In genomic region chr4:129365224-129365623, GRCm38 (mm10) we compare ENCODE assay signal across 14 mouse cellular contexts. TPM values are rescaled to one million over a fixed set of nuclear protein-coding genes. Genes with fewer than 3 reads are reported as not detected.
A peak's percentile ranks its signal among the peaks of the same experiment; 100 is the strongest.
DNase-seq lines count a peak whose midpoint lies in the region; ATAC-seq and TF ChIP-seq lines count a peak whose summit lies in the region.
"Had no signal": no experiment of that assay in that cellular context is flagged by ENCODE, and none has a peak within 500 bp of the region (broad histone marks: within the 10 kb centered on the region; RNA-seq: fewer than 3 reads in every experiment).

No protein-coding gene starts in this region.

- no peaks in the 10 kb centered on the region for H3K36me3 ChIP-seq in CH12.LX (replicated peaks in 1 of 2; ENCODE audit: control insufficient read depth in 1 of 2, insufficient read depth in 1 of 2, low read length in 1 of 2)
- 0 out of 2 replicates have a peak, but pooled peaks cover 2% of the 10 kb centered on the region for H3K36me3 ChIP-seq in embryonic facial prominence, embryonic 10.5 days (replicated peaks)
- peaks cover 4% of the 10 kb centered on the region; the same call in 1 of the 2 replicates for H3K36me3 ChIP-seq in forebrain, embryonic 12.5 days (replicated peaks)

- H3K27me3 ChIP-seq in CH12.LX (replicated peaks): no peaks in the 10 kb centered on the region
- H3K27me3 ChIP-seq in embryonic facial prominence, embryonic 10.5 days (replicated peaks; ENCODE audit: low read depth, poor library complexity, severe bottlenecking): no peaks in the 10 kb centered on the region
- no peaks in the 10 kb centered on the region for H3K27me3 ChIP-seq in forebrain, embryonic 12.5 days
- H3K27me3 ChIP-seq: heart, embryonic 12.5 days; hindbrain, embryonic 13.5 days had no signal

- no peak for TF ChIP-seq CTCF in lung, adult 2 months (IDR thresholded peaks at IDR 0.05; ENCODE audit: insufficient read depth, low read length)
- no peak for TF ChIP-seq CTCF in CH12.LX (conservative IDR thresholded peaks at IDR 0.05 in 1 of 2, IDR thresholded peaks at IDR 0.05 in 1 of 2; ENCODE audit: low read depth in 2 of 2, low read length in 2 of 2)

- TF ChIP-seq POLR2A in lung, adult 2 months (IDR thresholded peaks at IDR 0.05; ENCODE audit: borderline replicate concordance, extremely low read depth, low read depth, low read length): no peak
- 0 out of 2 replicates have a peak, but pooled peaks have one; percentile 20 for TF ChIP-seq POLR2A in CH12.LX (IDR thresholded peaks at IDR 0.05; ENCODE audit: low read depth, low read length)

- DNase-seq in lung, adult 2 months: no peak
- no peak for DNase-seq in lung, postnatal 25 days (ENCODE audit: low spot score)
- DNase-seq in CH12.LX (ENCODE audit: extremely low read depth): peak; percentile 70
- DNase-seq in induced T-regulatory cell, adult 2 months (ENCODE audit: low read depth): peak; percentile 89
- peak; percentile 78 for DNase-seq in naive thymus-derived CD4-positive, alpha-beta T cell, adult 2 months (ENCODE audit: low read depth)
- DNase-seq in embryonic facial prominence, embryonic 10.5 days (ENCODE audit: low spot score): no peak
- DNase-seq in heart, adult 18-20 months: no peak
- DNase-seq: cerebellum, postnatal 10 days; kidney, adult 8-10 months; left cerebral cortex, postnatal 4 days; lung, postnatal 10 days had no signal

- no peaks in the 10 kb centered on the region for H3K79me2 ChIP-seq in CH12.LX (replicated peaks; ENCODE audit: control insufficient read depth, extremely low read depth, insufficient read depth, poor library complexity, severe bottlenecking)

- H3K4me2 ChIP-seq in CH12.LX (ENCODE audit: insufficient read depth, low read depth, poor library complexity, severe bottlenecking): peak overlapping the region; percentile 80
- no peak overlapping the region for H3K4me2 ChIP-seq in forebrain, embryonic 12.5 days
- H3K4me2 ChIP-seq: heart, embryonic 12.5 days; hindbrain, embryonic 13.5 days had no signal

- peak overlapping the region; percentile 13 for H3K4me3 ChIP-seq in lung, adult 2 months (replicated peaks; ENCODE audit: extremely low read depth, low read depth, low read length)
- H3K4me3 ChIP-seq in CH12.LX (replicated peaks in 1 of 3; ENCODE audit: low read depth in 2 of 3, low read length in 2 of 3, poor library complexity in 1 of 3): peak overlapping the region; percentile 41 to 52 (median 44)
- H3K4me3 ChIP-seq in embryonic facial prominence, embryonic 10.5 days: no peak overlapping the region
- H3K4me3 ChIP-seq in forebrain, embryonic 12.5 days (replicated peaks): no peak overlapping the region
- H3K4me3 ChIP-seq: heart, embryonic 12.5 days; hindbrain, embryonic 13.5 days had no signal

- dilution Hi-C loops in CH12.LX (cut with MboI; ENCODE audit: extremely low pct_ligation_motif_present, extremely low pct_unique_long_range_greater_than_20kb, low sequenced_read_pairs): no loop called here

- 63% methylated on average over 5 of the region's 5 CpGs for WGBS in lung, adult 2 months
- 91% methylated on average over 5 of the region's 5 CpGs for WGBS in embryonic facial prominence, embryonic 10.5 days
- 94% methylated on average over 5 of the region's 5 CpGs for WGBS in forebrain, embryonic 12.5 days

- in situ Hi-C loops in CH12.LX (cut with MboI; ENCODE audit: low pct_ligation_motif_present, low pct_unique_long_range_greater_than_20kb, low sequenced_read_pairs): loop anchor here (25.0 kb wide), 1 partner anchor 247 kb away; the partner anchor contains the start of genes Ccdc28b, Dcdc2b, Eif3i and Iqcc

- no peak for TF ChIP-seq RAD21 in CH12.LX (IDR thresholded peaks at IDR 0.05; ENCODE audit: low read depth, low read length)

- no peak overlapping the region for H3K27ac ChIP-seq in CH12.LX (ENCODE audit: insufficient read depth, low read depth)
- no peak overlapping the region for H3K27ac ChIP-seq in embryonic facial prominence, embryonic 10.5 days (replicated peaks)
- H3K27ac ChIP-seq in forebrain, embryonic 12.5 days: no peak overlapping the region
- H3K27ac ChIP-seq: hindbrain, embryonic 13.5 days had no signal

- H3K9ac ChIP-seq in CH12.LX (ENCODE audit: insufficient read depth, low read depth): peak overlapping the region; percentile 62
- no peak overlapping the region for H3K9ac ChIP-seq in forebrain, embryonic 12.5 days
- H3K9ac ChIP-seq: heart, embryonic 12.5 days; hindbrain, embryonic 13.5 days had no signal

- H3K9me3 ChIP-seq in CH12.LX (replicated peaks; ENCODE audit: low read length): no peaks in the 10 kb centered on the region
- no peaks in the 10 kb centered on the region for H3K9me3 ChIP-seq in embryonic facial prominence, embryonic 10.5 days
- H3K9me3 ChIP-seq in forebrain, embryonic 12.5 days: no peaks in the 10 kb centered on the region
- H3K9me3 ChIP-seq: heart, embryonic 12.5 days; hindbrain, embryonic 13.5 days had no signal

- no peaks in the 10 kb centered on the region; the same call in 1 of the 2 replicates for H3K4me1 ChIP-seq in lung, adult 2 months (ENCODE audit: control insufficient read depth, insufficient read depth, low read length)
- peaks cover 0 to 21% of the 10 kb centered on the region in 2 experiments; a peak in 2 of 4 replicates for H3K4me1 ChIP-seq in CH12.LX (ENCODE audit: control insufficient read depth in 1 of 2, insufficient read depth in 2 of 2)
- H3K4me1 ChIP-seq in embryonic facial prominence, embryonic 10.5 days: no peaks in the 10 kb centered on the region
- H3K4me1 ChIP-seq in forebrain, embryonic 12.5 days: no peaks in the 10 kb centered on the region
- H3K4me1 ChIP-seq: heart, embryonic 12.5 days; hindbrain, embryonic 13.5 days had no signal

- TF ChIP-seq EP300 in CH12.LX (IDR thresholded peaks at IDR 0.05; ENCODE audit: low read length): peak; percentile 64

- ATAC-seq in forebrain, embryonic 12.5 days (ENCODE audit: low FRiP score): no peak

TF ChIP-seq in CH12.LX, 34 proteins besides CTCF, POLR2A, EP300 and RAD21:
- TF ChIP-seq ZKSCAN1 (IDR thresholded peaks at IDR 0.05; ENCODE audit: borderline replicate concordance, low read depth, low read length) (no peak; the same call in 1 of the 2 replicates), CHD1 (IDR thresholded peaks at IDR 0.05; ENCODE audit: low read depth, low read length) (no peak), MAFK (IDR thresholded peaks at IDR 0.05; ENCODE audit: insufficient replicate concordance, low read length) (no peak), SIN3A (IDR thresholded peaks at IDR 0.05; ENCODE audit: low read length) (peak; percentile 41), POLR2AphosphoS2 (IDR thresholded peaks at IDR 0.05; ENCODE audit: low read depth, low read length) (no peak), JUND (conservative IDR thresholded peaks at IDR 0.05; ENCODE audit: low read depth, low read length) (no peak), ZC3H11A (IDR thresholded peaks at IDR 0.05; ENCODE audit: low read depth, low read length) (no peak), IRF4 (IDR thresholded peaks at IDR 0.05; ENCODE audit: low read depth, low read length) (peak; percentile 72), MXI1 (IDR thresholded peaks at IDR 0.05; ENCODE audit: low read depth, low read length) (no peak; the same call in 1 of the 2 replicates), ETS1 (conservative IDR thresholded peaks at IDR 0.05; ENCODE audit: low read depth, low read length) (peak; percentile 51; the same call in 1 of the 2 replicates), PAX5 (IDR thresholded peaks at IDR 0.05; ENCODE audit: low read length) (no peak), ZNF384 (IDR thresholded peaks at IDR 0.05; ENCODE audit: low read depth, low read length) (0 out of 2 replicates have a peak, but pooled peaks have one; percentile 6), BHLHE40 (IDR thresholded peaks at IDR 0.05; ENCODE audit: low read depth, low read length) (no peak), GABPA (IDR thresholded peaks at IDR 0.05; ENCODE audit: insufficient replicate concordance, low read depth, low read length) (no peak)

RNA-seq across cellular contexts. Expression of gene Zbtb8a, which starts 12.7 kb away (rescaled TPM):
- 8.8 and 13.9 TPM in 2 replicates for polyA plus RNA-seq in lung, adult 2 months (2012; rRNA removed)
- total RNA-seq in CH12.LX (2012; rRNA removed): 0.04 TPM in 1 of 2 replicates, not detected in the other
- 0.16 TPM in 1 of 2 replicates, not detected in the other for total RNA-seq in CH12.LX (2014; rRNA removed)
- 0.11 TPM in 1 of 2 replicates, not detected in the other for polyA plus RNA-seq in CH12.LX (2012; ENCODE audit: insufficient read length, low read depth)
- polyA plus RNA-seq in embryonic facial prominence, embryonic 10.5 days (2016; fragmentation: Nextera tagmentation; extraction: Ambion mirVana): 6.0 and 6.6 TPM in 2 replicates
- 10.6 and 10.9 TPM in 2 replicates for polyA plus RNA-seq in forebrain, embryonic 12.5 days (2016; fragmentation: Nextera tagmentation; extraction: Ambion mirVana)
- 1 to 10 TPM; 2.9 to 3.0 TPM for total RNA-seq in heart, adult 18-20 months (2021)

RNA-seq across cellular contexts. Expression of gene Zbtb8os, which starts 29.7 kb away (rescaled TPM):
- 5.8 and 11.3 TPM in 2 replicates for polyA plus RNA-seq in lung, adult 2 months (2012; rRNA removed)
- total RNA-seq in CH12.LX (2012; rRNA removed) (93.7 and 104 TPM in 2 replicates), CH12.LX (2014; rRNA removed) (124 and 134 TPM in 2 replicates)
- polyA plus RNA-seq in CH12.LX (2012; ENCODE audit: insufficient read length, low read depth): 135 and 157 TPM in 2 replicates
- polyA plus RNA-seq in embryonic facial prominence, embryonic 10.5 days (2016; fragmentation: Nextera tagmentation; extraction: Ambion mirVana): 49.0 and 49.3 TPM in 2 replicates
- 35.2 and 36.2 TPM in 2 replicates for polyA plus RNA-seq in forebrain, embryonic 12.5 days (2016; fragmentation: Nextera tagmentation; extraction: Ambion mirVana)
- total RNA-seq in heart, adult 18-20 months (2021): 10 to 100 TPM; 22.4 to 30.2 TPM

RNA-seq across cellular contexts. Expression of gene Rbbp4, which starts 30.1 kb away (rescaled TPM):
- 16.7 and 23.5 TPM in 2 replicates for polyA plus RNA-seq in lung, adult 2 months (2012; rRNA removed)
- total RNA-seq in CH12.LX (2012; rRNA removed) (41.4 and 44.1 TPM in 2 replicates), CH12.LX (2014; rRNA removed) (73.3 and 76.9 TPM in 2 replicates)
- 179 and 219 TPM in 2 replicates for polyA plus RNA-seq in CH12.LX (2012; ENCODE audit: insufficient read length, low read depth)
- polyA plus RNA-seq in embryonic facial prominence, embryonic 10.5 days (2016; fragmentation: Nextera tagmentation; extraction: Ambion mirVana): 546 and 560 TPM in 2 replicates
- 525 and 575 TPM in 2 replicates for polyA plus RNA-seq in forebrain, embryonic 12.5 days (2016; fragmentation: Nextera tagmentation; extraction: Ambion mirVana)
- 10 to 100 TPM; 74.1 to 78.0 TPM for total RNA-seq in heart, adult 18-20 months (2021)

Comparison
In these comparisons a context has a peak if more than half of its experiments do, and no peak if none do; other contexts are left out.
1. DNase-seq: peak in CH12.LX (single experiment), induced T-regulatory cell, adult 2 months (single experiment) and naive thymus-derived CD4-positive, alpha-beta T cell, adult 2 months (single experiment); none in lung, adult 2 months (single experiment), lung, postnatal 25 days (single experiment), embryonic facial prominence, embryonic 10.5 days (single experiment) and heart, adult 18-20 months (0 of 2).
2. H3K4me3 ChIP-seq: peak in lung, adult 2 months (single experiment) and CH12.LX (3 of 3); none in embryonic facial prominence, embryonic 10.5 days (single experiment) and forebrain, embryonic 12.5 days (single experiment).